Mouse (Mus musculus) thymus, adult 18-20 months (tissue): ENCODE data around the gene Snupn.
"Not testable (repeated sequence)": the region's sequence is repeated elsewhere in the genome, so short reads cannot be mapped to it uniquely, and the experiment has no call there.

Experiments used
- DNase-seq, 2 experiments: peaks; one replicate each; pipeline ENCODE4 v3.0.0; 2022; ENCODE audit warnings: mixed read lengths in 2 of 2

Gene Snupn

DNA sequence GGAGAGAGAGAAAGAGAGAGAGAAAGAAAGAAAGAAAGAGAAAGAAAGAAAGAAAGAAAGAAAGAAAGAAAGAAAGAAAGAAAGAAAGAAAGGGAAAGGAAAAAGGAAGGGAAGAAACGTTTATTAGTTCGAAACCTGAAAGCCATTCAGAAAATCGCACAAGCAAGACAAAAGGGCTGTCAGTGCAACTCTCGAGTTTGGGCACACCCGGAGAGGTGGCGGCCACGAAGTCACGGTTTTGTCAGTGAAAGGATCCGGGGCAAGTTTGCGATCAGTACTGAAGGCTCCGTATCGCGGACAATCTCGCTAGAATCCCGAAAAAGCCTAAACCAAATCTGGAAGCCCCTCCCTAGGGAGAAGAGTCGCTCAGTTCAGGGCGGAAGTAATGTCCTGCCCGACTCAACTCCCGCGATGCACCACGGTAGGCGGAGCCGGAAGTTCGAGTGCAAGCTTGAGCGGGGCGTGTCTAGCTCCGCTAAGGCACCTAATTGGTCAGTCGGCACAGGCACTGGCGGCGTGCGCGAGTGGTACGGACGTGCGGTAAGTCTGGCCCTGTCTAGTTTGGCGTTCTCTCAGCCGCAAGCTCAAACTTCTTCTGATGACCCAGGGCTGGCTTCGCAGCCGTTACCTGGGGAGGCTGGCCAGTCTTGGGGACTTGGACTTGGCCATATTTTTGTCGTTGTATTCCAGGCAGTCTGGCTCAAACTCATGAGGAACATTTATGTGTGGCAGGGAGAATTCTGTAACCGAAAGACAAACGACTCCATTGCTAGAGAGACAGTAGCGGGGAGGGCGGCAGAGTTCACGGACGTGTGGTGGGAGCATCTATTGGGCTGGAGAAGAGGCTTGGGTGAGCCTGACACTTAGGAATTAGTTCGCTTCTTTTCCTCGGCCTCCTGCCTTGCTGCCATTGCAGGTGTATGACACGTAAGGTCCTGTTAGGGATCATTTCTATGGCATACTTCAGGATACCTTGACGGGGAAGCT is at the start of gene Snupn:
TSS of gene Snupn (plus strand) at position 465 of the 987 bp plus-strand sequence.
- peak; percentile 96 to 97 for DNase-seq

DNA sequence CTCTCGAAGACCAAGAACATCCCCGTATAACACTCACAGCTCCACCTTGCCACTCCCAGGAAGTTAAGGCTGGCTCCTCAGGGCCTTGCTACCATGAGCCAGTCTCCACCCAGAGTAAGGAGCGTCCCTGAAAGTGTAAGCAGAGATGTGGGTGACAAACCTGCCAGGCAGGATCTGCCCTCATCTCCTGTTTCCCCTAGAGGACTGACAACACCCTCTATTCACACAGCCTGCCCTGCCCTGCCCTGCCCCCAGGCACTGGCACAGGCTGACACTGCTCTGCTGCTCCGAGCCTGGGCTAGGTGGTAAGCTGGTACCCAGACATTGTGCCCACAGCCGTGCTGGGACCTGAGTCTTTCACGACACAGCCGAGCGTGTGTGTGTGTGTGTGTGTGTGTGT is 49.5 kb upstream of the Snupn start:
- DNase-seq, result no peak

DNA sequence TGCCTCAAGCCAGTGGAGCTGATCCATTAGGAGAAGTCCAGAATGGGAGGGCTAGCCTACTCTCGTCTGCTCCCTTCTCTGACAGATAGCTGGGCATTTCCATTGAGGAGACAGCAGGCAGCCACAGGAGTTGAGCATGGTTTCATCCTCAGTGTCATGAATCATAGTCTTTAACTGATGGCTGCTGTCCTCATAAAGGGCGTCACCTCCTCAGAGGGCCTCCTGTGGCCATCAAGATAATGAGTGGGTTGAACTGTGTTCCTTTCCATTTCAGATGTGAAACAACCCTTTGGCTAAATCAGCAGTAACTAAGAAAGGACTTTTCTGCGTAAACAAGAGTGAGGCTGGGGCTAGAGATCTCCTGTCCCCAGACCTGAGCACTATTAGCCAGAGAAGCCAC is 47.0 kb upstream of the Snupn start:
- DNase-seq, result no peak

DNA sequence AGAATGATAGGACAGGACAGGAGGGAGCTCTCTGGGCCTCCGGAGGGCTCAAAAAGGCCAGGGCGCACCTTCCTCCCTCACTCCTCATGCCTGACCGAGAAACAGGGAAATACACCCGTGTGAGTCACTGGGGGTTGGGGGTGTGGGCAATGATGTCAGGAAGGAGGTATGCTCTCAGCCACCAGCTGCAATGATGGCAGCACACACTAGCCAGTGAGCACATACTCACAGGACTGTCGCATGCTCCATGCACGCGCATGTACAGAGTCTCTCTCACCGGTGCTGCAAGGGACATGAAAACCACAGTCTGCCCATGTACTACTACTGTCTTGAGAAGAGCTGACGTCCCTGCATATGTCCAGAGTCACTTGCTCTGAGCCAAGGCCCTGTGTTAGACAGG is 43.1 kb upstream of the Snupn start:
- no peak for DNase-seq

DNA sequence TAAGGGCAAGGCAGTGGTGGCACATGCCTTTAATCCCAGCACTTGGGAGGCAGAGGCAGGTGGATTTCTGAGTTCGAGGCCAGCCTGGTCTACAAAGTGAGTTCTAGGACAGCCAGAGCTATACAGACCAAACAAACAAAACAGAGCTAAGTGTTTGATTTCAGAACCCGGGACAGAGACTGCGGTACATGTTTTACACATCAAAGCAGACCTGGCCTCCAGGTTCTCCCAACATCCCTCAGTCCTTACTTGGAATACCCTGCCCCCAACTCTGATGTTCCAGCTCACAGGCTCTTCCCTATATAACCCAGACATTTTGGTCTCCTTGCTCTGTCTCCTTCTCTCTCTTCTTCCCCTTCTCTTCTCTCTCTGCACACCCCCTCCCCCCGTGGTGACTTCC is 40.7 kb upstream of the Snupn start:
- DNase-seq, result not testable (repeated sequence)

DNA sequence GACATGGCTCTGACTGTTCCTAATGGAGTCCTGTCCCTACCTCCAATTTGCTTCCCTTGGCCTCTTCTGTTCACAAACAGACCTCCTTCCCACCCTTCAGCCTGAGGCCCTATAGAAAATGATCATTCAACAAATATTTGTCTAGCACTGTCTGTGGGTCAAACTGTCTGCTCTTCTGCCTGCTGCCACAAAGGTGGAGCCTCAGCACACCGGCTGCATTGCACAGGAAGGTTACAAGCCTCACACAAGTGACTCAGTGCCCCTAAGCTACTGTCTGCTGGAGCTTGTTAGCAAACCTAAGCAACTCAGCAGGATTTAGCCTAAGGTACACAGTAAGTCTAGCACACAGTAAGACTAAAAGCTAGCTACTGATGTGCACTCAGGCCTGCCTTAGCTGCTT is 39.7 kb upstream of the Snupn start:
- DNase-seq, result no peak

DNA sequence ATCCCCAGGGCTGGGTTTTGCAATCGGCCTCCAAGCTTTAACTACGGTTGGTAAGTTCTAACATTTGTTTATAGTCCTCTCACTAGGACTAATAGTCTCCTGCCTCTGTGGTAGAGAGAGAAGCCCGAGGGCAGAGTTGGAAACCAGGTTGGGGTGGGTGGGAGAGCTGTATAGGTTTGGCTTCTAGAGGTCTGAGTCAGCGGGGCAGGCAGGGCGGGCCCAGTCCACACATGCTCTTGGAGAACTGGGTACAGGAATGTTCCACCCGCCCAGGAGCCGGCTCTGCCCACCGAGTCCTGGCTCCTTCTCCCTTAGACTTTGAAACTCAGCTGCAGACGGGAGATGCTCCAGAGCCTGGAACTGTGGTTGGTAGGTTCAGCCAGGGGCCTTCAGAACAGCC is 36.7 kb upstream of the Snupn start:
- DNase-seq, result no peak

DNA sequence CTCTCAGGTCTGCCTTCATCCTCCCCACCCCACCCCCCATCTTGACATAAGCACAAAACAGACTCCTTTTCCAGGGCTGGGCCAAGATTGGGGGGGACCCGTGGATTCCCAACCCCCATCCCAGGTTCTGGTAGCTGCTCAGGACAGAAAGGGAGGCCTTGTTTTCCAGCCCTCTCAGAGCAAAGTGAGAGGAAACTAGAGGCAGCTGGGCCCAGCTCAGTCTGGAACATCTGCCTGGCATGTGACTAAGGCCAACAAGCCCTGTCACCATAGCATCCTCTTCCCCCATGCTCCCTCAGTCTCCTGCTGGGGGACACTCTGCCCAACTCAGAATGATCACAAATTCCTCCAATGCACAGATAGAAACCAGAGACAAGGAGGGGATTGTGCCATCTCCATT is 35.6 kb upstream of the Snupn start:
- DNase-seq, result no peak

DNA sequence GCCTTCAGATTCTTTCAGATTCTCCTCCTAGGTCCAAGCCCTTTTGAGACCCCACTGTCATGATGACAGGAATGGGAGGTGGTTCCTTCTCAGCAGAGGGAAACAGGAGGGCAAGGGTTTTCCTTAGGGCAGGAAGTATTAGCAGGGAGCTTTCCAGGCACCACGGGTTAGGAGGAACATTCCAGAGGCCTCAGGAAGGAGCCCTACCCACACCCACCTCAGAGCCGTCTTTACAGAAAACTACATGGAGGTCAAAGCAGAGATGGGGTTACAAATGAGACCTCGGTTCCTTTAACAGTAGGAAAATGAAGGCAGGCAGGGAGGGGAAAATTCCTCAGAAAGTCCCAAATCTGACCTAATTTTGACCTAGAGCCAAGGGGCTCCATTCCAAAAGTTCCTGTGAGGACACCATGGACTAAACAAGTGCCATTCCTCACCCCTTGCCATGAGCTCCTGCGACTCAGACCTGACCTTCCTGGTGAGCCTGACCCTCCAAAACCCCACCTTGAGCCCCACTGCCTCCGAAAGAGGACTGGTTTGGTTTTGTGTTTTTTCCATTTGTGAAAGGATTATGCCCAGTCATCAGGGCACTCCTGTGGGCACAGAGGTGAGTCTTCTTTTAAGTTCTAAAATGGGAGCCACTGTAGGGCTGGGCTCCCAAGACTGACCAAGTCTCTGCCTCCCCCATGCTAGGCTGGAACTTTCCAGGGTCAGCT is 34.8 kb upstream of the Snupn start:
- DNase-seq, result no peak

DNA sequence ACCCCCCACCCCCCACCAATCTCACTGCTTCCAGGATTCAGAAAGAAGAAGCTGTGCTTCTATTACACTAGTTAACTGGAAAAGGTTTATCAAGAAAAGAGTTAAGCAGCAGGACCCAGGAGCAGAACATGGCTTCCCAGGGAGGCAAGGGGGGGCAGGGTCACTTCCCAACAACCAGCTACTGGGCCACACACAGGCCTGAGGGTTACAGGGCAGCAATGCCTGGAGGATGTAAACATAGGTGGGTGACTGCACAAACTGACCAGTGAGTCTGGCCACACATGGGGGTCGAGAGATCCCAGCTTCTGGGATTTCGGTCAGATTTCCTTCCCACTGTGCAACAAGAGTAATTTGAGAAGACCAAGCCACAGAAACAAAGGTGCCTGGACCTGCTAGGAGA is 33.5 kb upstream of the Snupn start:
- no peak for DNase-seq

DNA sequence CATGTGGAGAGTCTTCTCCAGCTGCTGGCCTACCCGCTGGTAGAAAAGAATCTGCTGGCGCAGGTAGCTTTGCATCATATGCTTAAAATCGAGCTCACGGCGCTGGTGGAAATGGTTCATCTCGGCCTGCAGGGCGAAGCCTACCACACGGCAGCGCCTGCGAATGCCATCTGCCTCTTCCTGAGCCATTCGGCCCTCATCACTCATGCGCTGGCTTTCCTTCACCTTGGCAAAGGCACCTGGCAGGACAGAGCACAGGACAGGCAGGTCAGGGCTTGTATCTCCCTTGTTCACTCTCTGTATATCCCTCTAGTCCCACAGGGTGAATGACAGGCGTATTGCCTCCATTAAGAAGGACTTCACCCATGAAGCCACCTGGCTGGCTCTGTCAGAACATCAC is 32.2 kb upstream of the Snupn start:
- no peak for DNase-seq

DNA sequence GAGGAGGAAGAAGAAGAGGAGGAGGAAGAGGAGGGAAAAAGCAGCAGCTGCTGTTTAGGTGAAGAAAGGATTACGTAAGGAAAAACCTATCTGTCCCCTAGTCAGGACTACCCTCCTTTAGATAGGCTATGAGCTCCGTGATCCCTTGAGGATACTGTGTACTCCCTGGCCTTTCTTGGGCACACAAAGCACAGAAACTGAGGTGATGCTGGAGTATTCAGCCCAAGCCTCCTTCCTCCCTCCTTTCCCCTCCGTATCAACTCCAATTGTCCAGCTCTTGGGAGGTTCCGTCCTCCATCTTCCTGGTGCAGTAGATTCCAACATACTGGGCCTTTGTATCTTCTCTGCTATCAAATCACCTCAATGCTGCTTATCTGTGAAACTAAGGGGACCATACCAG is 27.9 kb upstream of the Snupn start:
- DNase-seq, result no peak

DNA sequence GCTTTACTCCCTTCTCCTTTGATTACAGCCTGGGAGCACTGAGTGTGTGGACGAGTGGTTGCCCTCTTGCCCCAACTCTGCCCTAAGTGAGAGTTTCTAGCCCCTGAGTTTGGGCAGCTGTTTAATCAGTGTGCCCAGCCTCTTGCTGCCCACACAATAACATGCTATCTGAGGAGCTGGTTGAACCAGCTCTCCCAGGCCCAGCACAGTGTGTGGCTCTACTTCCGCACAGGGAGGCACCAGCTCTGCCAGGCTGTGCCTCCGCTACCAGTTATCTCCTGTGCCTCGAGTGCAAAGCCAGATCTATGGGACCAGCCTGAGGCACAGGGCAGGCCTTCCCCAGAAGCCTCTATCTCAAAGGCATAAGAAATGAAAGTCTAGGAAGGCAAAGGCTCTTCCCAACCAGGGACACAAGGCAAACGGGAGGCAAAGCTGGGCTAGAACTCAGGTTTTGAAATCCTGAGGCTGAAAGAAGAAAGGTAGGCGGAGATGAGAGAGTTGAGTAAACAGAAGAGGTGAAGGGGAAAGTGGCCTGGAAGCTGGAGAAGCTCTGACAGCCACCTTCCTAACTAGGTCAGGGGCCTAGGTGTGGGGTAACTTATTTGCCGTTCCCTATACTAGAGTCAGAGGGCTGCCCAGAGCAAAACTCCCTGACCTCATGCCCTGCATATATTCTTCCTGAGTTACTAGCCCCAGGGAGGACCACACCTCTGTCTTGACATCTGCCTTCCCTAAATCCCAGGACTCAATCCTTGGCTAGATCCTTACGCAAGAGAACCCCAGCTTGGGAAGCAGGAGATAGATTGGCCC is 26.6 kb upstream of the Snupn start:
- no peak for DNase-seq

DNA sequence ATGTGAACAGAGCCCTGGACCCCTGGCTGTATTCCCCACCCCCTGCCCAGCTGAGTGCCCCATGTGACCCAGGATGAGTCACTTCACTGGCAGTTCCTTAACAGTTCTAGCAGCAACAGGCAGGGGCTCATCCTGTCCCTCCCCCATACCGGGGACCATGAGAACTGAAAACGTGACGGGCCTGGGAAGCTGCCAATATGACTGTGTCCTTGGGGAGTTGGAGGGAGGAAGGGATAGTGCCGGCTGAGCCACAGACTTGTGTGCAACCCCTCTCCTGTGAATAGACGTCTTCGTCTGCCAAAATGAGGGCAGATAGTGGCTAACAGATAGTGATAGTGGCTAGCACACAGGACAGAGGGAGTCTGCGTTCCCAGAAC is 26.0 kb upstream of the Snupn start:
- DNase-seq, result no peak

DNA sequence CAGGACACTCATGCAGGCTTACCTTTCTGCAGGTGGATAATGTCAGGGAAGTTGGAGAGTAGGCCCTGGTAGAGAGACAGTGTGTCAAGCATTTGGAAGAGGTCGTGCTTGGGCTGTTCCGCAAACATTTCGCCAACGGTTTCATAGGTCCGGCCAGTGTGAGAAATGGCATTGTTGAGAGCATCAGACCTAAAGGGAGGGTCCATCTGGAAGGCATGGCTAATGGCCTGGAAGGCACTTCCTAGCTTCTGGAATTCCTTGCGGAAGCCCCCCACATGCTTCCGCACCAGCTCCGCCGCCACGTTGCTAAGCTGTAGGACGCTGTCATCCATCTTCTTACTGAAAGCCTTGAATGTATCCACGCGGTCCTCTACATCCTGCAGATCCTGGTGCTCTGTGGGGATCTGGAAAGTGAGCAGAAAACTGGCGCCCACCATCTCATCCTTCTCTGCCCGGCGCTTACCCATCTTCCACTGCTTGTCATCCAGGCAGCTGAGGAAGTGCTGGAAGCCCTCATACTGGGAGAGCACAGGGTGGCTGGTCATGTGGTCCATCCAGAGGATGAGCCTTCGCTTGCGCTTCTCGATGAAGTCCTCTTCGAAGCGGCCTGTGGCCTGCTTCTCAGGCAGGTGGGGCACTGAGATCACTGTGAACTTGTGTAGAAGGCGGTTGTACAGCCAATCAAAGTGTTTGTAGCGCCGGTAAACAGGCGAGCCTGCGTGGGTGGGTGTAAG is 25.2 kb upstream of the Snupn start:
- no peak for DNase-seq

DNA sequence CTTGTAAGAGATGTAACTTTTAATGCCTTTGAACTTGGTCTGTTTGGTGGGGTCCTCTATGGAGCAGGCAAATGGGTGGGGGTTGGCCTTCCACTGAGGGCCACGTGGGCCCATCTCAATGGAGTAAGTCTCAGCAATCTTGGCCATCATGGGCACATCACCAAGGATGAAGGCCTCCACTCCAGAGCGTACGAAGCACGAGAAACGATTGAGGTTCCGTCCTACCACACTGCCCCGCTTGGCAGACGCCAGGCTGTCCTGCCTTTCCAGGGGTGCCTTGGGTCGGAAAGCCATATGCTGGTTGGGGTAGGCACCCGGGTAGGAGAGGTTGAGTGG is 24.7 kb upstream of the Snupn start:
- no peak for DNase-seq

DNA sequence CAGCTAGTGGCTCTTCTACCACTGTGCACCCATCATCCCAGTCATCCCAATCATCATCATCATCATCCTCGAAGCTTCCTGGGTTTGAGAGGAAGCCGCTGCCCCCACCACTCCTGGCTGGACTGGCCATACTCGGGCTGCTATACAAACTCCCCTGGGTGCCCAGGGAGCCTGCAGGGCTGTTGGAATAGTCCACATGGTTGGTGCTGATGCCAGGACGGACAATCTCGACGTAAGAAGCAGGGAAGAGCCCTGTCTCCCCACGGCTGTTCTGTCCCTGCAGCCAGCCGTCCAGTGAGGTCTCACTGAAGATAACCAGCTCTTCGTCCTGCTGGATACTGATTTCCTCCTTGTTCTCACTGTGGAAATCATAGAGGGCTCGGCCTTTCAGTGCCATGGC is 24.3 kb upstream of the Snupn start:
- no peak for DNase-seq

DNA sequence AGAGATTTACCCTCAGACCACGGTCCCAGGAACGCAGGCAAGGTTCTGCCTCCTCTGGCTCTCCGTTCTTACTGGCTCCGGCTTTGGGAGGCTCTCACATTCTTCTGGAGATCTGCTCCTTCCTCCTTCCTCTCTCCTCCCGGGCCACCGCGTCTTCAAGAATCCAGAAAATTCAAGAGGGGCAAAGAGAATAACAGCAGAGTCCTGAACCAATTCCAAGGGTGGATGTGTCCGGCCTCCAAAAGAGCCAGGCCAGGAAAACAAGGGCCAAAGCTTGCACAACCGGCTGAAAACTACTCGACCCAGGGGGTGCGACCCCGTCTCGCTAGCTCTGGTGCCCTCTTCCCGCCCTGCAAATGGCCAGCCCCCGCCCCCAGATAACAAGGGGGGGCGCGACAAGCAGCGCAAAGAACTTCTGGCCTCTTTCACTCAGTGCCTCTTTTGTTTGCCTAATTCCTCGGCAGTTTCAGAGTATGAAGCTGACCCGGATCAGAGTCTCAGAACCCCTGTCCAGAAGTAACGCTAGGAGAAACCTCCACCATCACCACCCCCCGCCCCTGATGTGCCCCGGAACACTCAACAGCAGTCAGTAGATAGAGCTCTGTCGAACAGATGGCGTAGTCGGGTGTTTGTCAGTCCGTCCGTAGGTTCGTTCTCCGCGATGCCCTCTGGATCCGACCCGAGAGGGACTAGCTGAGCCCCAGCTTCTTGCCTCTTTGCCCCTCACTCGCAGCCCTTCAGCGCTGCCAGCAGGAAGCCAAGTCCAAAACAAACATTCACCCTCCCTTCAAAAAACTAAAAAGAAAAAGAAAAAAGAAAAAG is 23.3 kb upstream of the Snupn start:
- DNase-seq, result peak; percentile 21 to 42

DNA sequence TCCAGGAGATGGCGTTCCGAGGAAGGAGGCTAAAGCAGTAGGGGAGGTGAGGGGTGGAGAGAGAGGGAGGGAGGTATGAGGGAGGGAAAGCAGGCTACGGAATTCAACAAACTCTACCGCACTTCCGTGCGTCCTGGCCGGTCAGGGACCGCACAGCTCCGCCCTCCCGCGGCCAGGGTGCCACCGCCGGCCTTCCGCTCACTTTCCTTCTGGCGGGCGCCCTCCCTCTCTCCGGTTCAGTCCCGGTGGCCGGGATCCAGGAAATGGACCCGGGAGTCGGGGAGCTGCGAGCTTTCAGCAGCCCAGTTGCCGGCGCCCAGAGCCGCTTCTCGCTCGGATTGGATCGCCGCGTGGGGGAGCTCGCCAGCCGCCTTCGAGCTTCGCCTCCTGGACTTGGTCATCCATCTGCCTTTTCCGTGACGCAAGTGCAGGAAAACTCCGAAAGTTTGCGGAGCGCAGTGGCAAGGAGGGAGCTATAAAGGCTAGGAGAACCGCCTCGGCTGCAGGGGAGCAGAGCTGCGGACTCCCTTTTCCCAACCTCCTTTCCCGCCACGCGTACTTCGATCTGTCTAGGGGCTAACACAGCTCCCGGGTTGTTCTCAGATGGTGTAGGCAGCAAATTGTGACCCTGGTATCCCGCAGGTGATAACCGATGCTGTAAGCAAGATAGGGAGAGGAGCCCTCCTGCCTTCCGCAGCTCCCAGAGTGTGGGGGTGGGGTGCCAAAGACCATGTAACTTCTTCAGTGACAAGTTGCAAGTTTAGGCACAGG is 22.5 kb upstream of the Snupn start, which contains the start of gene Snx33:
TSS of gene Snx33 (minus strand) at position 331 of the 771 bp plus-strand sequence.
- DNase-seq, result peak; percentile 74 to 78

DNA sequence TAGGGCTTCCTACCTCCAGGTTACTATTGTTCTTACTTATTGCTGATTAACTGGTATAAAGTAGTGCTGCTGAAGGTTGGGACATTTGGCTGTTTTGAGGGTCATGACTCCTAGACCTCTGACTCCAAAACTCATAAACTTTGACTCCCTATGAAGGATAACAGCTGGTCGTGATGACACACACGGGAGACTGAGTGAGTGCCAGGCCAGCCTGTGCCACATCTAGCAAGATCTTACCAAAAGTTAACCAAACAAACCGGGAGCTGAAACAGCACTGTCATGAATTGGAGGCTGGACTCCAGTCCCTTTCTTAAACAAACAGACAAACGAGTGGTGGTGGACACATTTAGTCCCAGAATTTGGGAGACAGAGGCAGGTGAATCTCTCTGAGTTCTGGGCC is 21.2 kb upstream of the Snupn start:
- DNase-seq, result no peak

DNA sequence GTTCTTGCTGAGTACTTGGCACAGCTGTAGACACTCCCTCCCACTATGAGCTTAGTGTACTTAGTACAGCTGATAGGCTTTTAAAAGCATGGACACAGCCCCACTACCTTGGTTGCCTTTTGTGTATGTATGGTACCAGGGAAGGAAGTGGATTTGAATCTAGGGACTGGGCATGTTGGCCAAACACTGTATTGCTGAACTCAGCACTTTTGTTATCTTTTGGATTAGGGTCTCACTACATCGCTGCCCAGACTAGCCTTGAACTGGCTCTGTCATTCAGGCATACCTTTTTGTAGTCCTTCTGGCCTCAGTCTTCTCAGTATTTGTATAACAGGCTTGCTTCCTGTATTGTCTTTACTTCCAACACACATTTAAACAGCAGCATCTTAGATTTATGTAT is 20.1 kb upstream of the Snupn start:
- no peak for DNase-seq
